In the genomic region with DNA sequence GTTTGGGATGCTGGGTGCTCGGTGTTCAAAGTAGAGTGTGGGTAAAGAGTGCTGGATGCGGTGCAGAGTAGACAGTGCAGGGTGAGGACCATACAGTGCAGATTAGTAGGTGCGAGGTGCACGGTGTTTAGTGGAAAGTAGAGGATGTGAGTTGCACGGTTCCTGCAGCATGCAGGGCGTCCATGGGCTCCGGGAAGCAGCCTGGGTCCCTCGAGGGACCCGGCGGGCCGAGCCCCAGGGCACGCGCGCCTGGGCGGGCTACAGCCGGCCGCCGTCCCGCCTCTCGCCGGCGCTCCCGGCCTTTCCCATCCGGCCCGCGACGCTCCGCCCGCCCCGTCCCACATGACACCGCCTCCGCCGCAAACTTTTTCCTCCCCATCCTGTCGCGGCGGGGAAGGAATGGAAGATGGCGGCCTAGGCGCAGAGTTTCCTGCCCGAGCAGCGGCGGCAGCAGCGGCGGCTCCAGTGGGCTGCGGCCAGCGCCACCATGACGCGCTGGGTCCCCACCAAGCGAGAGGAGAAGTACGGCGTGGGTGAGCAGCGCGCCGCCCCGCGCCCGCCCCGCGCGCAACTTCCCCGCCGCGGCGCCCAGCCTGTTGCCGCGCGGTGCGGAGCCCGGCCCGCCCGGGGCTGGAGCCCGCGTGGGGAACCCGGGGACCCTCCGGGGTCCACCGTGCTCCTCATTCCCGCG, we compare ENCODE assay signal across 8 mouse cellular contexts. TPM values are rescaled to one million over a fixed set of nuclear protein-coding genes. Genes with fewer than 3 reads are reported as not detected.
A peak's percentile ranks its signal among the peaks of the same experiment; 100 is the strongest.
DNase-seq lines count a peak whose midpoint lies in the region; ATAC-seq lines count a peak whose summit lies in the region.

Dock1 (plus strand) TSS at position 343 of the 691 bp plus-strand sequence.

- WGBS in hindbrain, embryonic 11.5 days: 3% methylated on average over 56 of the region's 77 CpGs

- H3K27me3 ChIP-seq in hindbrain, embryonic 11.5 days (ENCODE audit: control insufficient read depth, insufficient read depth, low read length): peaks cover 4% of the 10 kb centered on the region; the same call in 1 of the 2 replicates

- DNase-seq in NIH3T3 (ENCODE audit: low read depth): peak; percentile 85
- DNase-seq in frontal cortex, postnatal 36 days (ENCODE audit: low spot score in 2 of 2): peak; percentile 38 to 41
- DNase-seq in hindbrain, embryonic 11.5 days (ENCODE audit: low spot score): peak; percentile 79
- peak; percentile 39 to 47 for DNase-seq in layer of hippocampus, postnatal 25 days (ENCODE audit: extremely low spot score in 1 of 2, low spot score in 1 of 2)
- DNase-seq in lung, postnatal 14 days: peak; percentile 81
- peak; percentile 50 for DNase-seq in right cerebral cortex, adult 18-20 months

- peak; percentile 83 for ATAC-seq in hindbrain, embryonic 11.5 days (ENCODE audit: low FRiP score)
- ATAC-seq in activated CD4-positive, CD25-positive, alpha-beta regulatory T cell, adult 4 months: no peak

- peak within 1 kb of the TSS; percentile 62 for H3K4me3 ChIP-seq in brown adipose tissue, adult 24 weeks (ENCODE audit: insufficient read depth, low read depth, low read length)
- H3K4me3 ChIP-seq in hindbrain, embryonic 11.5 days (ENCODE audit: low read depth, low read length): peak within 1 kb of the TSS; percentile 55

- H3K4me1 ChIP-seq in brown adipose tissue, adult 24 weeks (ENCODE audit: control insufficient read depth, insufficient read depth, insufficient read length, low read length): peaks cover 19% of the 10 kb centered on the region
- H3K4me1 ChIP-seq in hindbrain, embryonic 11.5 days (replicated peaks; ENCODE audit: control insufficient read depth, insufficient read depth, low read length): peaks cover 8% of the 10 kb centered on the region

- peak within 1 kb of the TSS; percentile 96 for H3K4me2 ChIP-seq in hindbrain, embryonic 11.5 days (replicated peaks; ENCODE audit: low read depth, low read length)

- peak within 1 kb of the TSS; percentile 27 for H3K27ac ChIP-seq in brown adipose tissue, adult 24 weeks (replicated peaks; ENCODE audit: low read depth, low read length)
- peak within 1 kb of the TSS; percentile 62 for H3K27ac ChIP-seq in hindbrain, embryonic 11.5 days (ENCODE audit: low read depth, low read length)

- H3K36me3 ChIP-seq in hindbrain, embryonic 11.5 days (ENCODE audit: control insufficient read depth, insufficient read depth, low read length): no peaks in the 10 kb centered on the region

- no peaks in the 10 kb centered on the region for H3K9me3 ChIP-seq in hindbrain, embryonic 11.5 days (ENCODE audit: control insufficient read depth, low read length)

- H3K9ac ChIP-seq in hindbrain, embryonic 11.5 days (ENCODE audit: low read depth, low read length): peak within 1 kb of the TSS; percentile 76

RNA-seq across cellular contexts. Expression of gene Dock1, which starts in this region (rescaled TPM):
- polyA plus RNA-seq in brown adipose tissue, adult 24 weeks (2012; ENCODE audit: insufficient read depth, insufficient read length, missing spikeins): 14.7 and 18.6 TPM in 2 replicates
- 22.3 and 25.0 TPM in 2 replicates for polyA plus RNA-seq in hindbrain, embryonic 11.5 days (2014; fragmentation: Nextera tagmentation; extraction: Ambion mirVana)
- 10 to 100 TPM; 24.6 TPM for total RNA-seq in layer of hippocampus, postnatal 25 days (2021)
- polyA plus RNA-seq in activated CD4-positive, CD25-positive, alpha-beta regulatory T cell, adult 4 months (2017; shearing (Covaris generic)): under 1 TPM in 1 of 2 experiments, not detected in 1; 0.09 TPM

Comparison
In these comparisons a context has a peak if more than half of its experiments do, and no peak if none do; other contexts are left out.
1. RNA of gene Dock1 (polyA plus RNA-seq): 22.3 to 25.0 TPM in hindbrain, embryonic 11.5 days and 14.7 to 18.6 TPM in brown adipose tissue, adult 24 weeks; 0.09 TPM in activated CD4-positive, CD25-positive, alpha-beta regulatory T cell, adult 4 months; every median in the first group is over 10 times any median in the second.
2. Peak in every context shown above with its lines, with median percentiles within 50 percentile points of each other: DNase-seq.